Mouse (Mus musculus) intestine, embryonic 15.5 days (tissue): ENCODE measurements at regions not wholly inside any gene's neighbourhood (a gene's known extent, or its start where the extent isn't known, plus 50 kb on each side); places are given as distances from the start of the nearest gene placed in this dataset.

Experiments used
- ATAC-seq: fragments of 200-750 bp; cut with Nextera tagmentation; 2 replicates; pipeline ENCODE4 v1.8.0; 2017; ENCODE audit warnings: moderate TSS enrichment, moderate library complexity
- H3K27ac ChIP-seq: fragments of 300-500 bp; sonication (generic); 2 replicates; pipeline ENCODE4 v1.5.1; 2015; ENCODE audit warnings: mild to moderate bottlenecking, inconsistent platforms
- H3K27me3 ChIP-seq: fragments of 300-500 bp; sonication (generic); replicated peaks from 2 replicates; pipeline ENCODE4 v1.6.1; 2015; ENCODE audit warnings: inconsistent platforms
- H3K36me3 ChIP-seq: fragments of 300-500 bp; sonication (generic); 2 replicates; pipeline ENCODE4 v1.6.1; 2015; ENCODE audit warnings: inconsistent platforms
- H3K4me1 ChIP-seq: fragments of 300-500 bp; sonication (generic); replicated peaks from 2 replicates; pipeline ENCODE4 v1.6.1; 2015; ENCODE audit warnings: inconsistent platforms
- H3K4me2 ChIP-seq: fragments of 300-500 bp; sonication (generic); replicated peaks from 2 replicates; pipeline ENCODE4 v1.6.1; 2015; ENCODE audit warnings: mild to moderate bottlenecking, inconsistent platforms
- H3K4me3 ChIP-seq: fragments of 300-500 bp; sonication (generic); replicated peaks from 2 replicates; pipeline ENCODE4 v1.5.1; 2015; ENCODE audit warnings: inconsistent platforms
- H3K9ac ChIP-seq: fragments of 300-500 bp; sonication (generic); 2 replicates; pipeline ENCODE4 v1.6.1; 2015; ENCODE audit warnings: inconsistent platforms
- H3K9me3 ChIP-seq: fragments of 300-500 bp; sonication (generic); 2 replicates; pipeline ENCODE4 v1.6.1; 2016; ENCODE audit warnings: inconsistent platforms
- WGBS: fragments of 180-500 bp; shearing (Covaris S2); methylation state at CpG from one replicate; pipeline ENCODE4 v1.1.7; 2015; 5-methylcytosine and 5-hydroxymethylcytosine counted together

DNA sequence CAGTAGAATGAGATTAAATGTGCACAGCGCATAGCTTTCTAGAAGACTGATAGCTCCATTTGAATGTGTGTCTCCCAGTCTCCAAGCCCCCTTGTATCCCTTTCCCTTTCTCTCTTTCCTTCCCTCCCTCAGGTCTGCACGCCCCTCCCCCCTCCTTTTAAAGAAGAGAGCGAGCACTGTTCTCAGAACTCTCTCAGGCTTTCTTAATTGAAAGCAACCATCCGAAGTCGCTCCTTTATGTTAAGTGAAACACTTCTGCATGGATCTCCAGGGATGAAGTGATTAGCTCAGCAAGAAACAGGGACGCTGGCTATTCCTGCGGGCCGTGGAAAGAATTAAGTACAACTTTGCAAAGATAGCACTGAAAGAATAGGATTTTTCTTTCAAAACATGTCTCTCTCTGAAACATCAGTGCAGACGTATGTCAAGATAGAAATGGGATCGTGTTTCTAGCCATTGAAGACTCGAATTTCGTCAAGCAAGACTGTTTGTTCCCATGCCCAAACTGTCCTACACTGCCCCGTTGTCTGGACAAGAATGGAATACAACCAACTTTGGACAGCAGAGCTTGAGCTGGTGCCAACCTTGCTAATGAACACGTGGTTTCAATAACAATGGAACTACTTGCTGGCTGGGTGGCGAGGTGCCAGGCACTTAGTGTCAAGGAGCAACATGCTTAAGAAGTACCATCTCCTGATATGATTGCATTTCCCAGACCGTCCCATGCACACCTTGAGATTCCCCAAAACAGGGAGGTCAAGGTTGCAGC lies 289.2 kb upstream of the Rnaseh2b start:
- WGBS: 72% methylated on average over 16 of the region's 16 CpGs
- H3K9ac ChIP-seq: no peak overlapping the region
- no peaks in the 10 kb centered on the region for H3K27me3 ChIP-seq
- H3K4me2 ChIP-seq: no peak overlapping the region
- ATAC-seq: no peak
- H3K9me3 ChIP-seq: no peaks in the 10 kb centered on the region
- no peak overlapping the region for H3K4me3 ChIP-seq
- no peaks in the 10 kb centered on the region for H3K36me3 ChIP-seq
- no peaks in the 10 kb centered on the region for H3K4me1 ChIP-seq
- H3K27ac ChIP-seq: no peak overlapping the region

DNA sequence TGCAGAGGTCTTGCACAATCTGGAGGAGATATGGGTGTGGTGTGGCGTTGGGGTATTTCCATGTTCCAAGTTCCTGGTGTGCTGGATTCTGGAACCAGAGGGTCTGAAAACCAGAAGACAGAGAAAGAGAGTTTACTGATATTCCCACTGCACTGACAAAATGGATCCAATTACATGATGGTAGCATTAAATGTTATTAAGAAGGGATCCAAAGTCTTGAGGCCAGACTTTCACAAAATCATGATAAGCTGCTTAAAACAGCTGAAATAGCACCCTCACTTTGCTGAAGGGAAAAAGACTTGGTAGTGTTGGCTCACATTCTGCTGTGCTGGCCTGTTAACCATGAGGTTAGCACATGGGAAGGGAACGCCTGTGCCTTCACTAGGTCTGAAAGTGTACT lies 288.6 kb upstream of the Rnaseh2b start:
- no peaks in the 10 kb centered on the region for H3K4me1 ChIP-seq
- no peaks in the 10 kb centered on the region for H3K27me3 ChIP-seq
- WGBS: 88% methylated on average over 2 of the region's 2 CpGs
- no peaks in the 10 kb centered on the region for H3K9me3 ChIP-seq
- H3K9ac ChIP-seq: no peak overlapping the region
- H3K36me3 ChIP-seq: no peaks in the 10 kb centered on the region
- H3K27ac ChIP-seq: no peak overlapping the region
- no peak for ATAC-seq
- no peak overlapping the region for H3K4me3 ChIP-seq
- no peak overlapping the region for H3K4me2 ChIP-seq

DNA sequence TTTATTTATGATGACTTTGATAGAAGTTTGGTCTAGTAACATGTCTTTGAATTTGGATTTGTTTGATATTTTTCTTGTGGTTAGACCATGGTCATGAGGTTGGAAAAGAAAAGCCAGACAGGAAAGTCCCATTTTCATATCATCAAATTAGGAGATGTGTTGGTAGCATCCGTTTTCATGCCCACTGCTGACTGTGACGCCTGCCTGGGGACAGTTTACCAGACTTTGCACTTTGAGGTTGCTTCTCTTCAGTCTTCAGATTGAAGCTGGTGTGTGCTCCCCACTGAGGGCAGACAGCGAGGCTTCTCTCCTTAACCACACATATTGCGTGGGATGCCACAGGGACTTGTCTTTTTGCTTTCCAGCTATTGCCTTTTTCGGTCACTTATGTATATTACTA lies 283.7 kb upstream of the Rnaseh2b start:
- no peak overlapping the region for H3K9ac ChIP-seq
- no peaks in the 10 kb centered on the region for H3K9me3 ChIP-seq
- no peak for ATAC-seq
- H3K36me3 ChIP-seq: no peaks in the 10 kb centered on the region
- H3K27me3 ChIP-seq: no peaks in the 10 kb centered on the region
- no peak overlapping the region for H3K4me2 ChIP-seq
- H3K4me1 ChIP-seq: no peaks in the 10 kb centered on the region
- WGBS: 93% methylated on average over 5 of the region's 5 CpGs
- H3K27ac ChIP-seq: no peak overlapping the region
- H3K4me3 ChIP-seq: no peak overlapping the region

DNA sequence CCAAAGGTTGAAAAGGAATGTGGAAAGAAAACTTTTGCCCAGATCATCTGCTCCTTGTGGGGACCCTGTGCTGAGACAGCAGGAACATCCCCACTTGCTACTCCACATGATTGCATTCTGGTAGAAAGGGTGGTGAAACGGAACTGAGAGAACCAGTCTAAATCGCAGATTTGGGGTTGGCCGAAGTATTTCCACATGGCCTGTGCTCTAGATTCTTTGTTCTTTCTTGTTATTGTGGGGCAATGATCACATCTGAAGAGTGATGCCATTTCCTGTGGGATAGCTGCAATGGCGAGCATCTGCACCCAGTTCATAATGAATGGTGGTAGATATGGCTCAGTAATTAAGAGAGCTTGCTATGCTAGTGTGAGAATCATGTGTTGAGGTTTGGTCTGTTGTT lies 273.6 kb upstream of the Rnaseh2b start:
- H3K9me3 ChIP-seq: no peaks in the 10 kb centered on the region
- no peak overlapping the region for H3K27ac ChIP-seq
- H3K4me2 ChIP-seq: no peak overlapping the region
- H3K4me1 ChIP-seq: no peaks in the 10 kb centered on the region
- no peak overlapping the region for H3K4me3 ChIP-seq
- ATAC-seq: no peak
- no peaks in the 10 kb centered on the region for H3K36me3 ChIP-seq
- no peaks in the 10 kb centered on the region for H3K27me3 ChIP-seq
- H3K9ac ChIP-seq: no peak overlapping the region
- WGBS: 89% methylated on average over 4 of the region's 4 CpGs

DNA sequence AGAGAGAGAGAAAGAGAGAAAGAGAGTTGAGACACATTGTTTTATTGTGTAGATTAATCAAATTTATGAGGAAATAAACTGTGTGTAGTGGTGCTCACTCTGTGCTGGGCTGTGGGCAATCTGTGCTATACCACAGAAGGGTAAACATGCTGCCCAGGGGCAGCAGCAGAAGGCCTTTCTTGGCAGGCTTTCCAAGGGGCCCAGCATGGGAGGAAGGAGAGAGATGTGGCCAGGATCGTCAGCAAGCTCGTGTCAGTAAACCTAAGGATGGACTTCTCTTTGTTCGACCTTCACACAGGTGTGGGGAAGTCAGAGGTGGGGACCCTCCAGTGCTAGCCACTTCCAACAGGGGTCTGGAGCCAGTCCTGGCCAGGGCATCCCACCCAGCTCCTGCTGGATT lies 271.4 kb upstream of the Rnaseh2b start:
- Histone ChIP-seq H3K4me1 (no peaks in the 10 kb centered on the region), H3K27me3 (no peaks in the 10 kb centered on the region), H3K4me3 (no peak overlapping the region), H3K4me2 (no peak overlapping the region), H3K9ac (no peak overlapping the region), H3K27ac (no peak overlapping the region), H3K9me3 (no peaks in the 10 kb centered on the region), H3K36me3 (no peaks in the 10 kb centered on the region)
- ATAC-seq: no peak
- WGBS: 58% methylated on average over 3 of the region's 3 CpGs

DNA sequence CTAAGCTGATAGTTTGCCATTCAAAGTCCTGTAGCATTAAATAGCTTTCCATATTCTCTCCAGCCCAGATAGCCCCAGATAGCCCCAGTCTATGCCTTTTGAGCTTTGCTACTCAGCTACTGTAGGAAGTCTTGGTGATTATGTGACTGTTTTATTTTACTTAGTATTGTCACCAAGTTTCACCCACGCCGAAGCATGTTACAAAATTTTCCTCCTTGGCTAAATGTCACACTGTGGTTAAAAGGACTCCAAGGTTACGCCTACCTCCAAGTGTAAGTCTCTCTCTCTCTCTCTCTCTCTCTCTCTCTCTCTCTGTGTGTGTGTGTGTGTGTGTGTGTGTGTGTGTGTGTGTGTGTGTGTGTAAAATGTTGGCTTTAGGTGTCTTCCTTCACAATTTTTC lies 270.2 kb upstream of the Rnaseh2b start:
- WGBS: 91% methylated on average over 3 of the region's 3 CpGs
- H3K9me3 ChIP-seq: no peaks in the 10 kb centered on the region
- H3K4me1 ChIP-seq: no peaks in the 10 kb centered on the region
- no peak overlapping the region for H3K4me2 ChIP-seq
- no peak overlapping the region for H3K27ac ChIP-seq
- H3K27me3 ChIP-seq: no peaks in the 10 kb centered on the region
- no peaks in the 10 kb centered on the region for H3K36me3 ChIP-seq
- no peak for ATAC-seq
- H3K4me3 ChIP-seq: no peak overlapping the region
- H3K9ac ChIP-seq: no peak overlapping the region

DNA sequence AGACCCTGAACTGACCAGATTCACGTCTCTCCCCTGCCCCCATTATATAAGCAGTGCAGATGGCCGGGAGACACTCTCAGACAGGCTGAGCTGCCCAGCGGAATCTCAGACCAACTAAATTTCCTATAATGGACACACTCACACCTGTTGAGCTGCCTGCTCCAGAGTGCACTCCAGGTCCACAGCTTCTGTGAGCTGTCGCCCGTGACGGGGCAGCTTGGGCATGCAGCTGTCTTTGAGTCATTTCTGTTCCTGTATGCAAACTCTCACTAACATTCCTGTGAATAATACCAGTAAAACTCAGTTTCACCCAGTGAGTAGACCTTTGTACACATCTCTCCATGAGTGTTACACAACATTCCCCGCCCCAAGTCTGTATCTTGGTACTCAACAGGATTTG lies 269.4 kb upstream of the Rnaseh2b start:
- ATAC-seq: no peak
- H3K4me1 ChIP-seq: no peaks in the 10 kb centered on the region
- no peak overlapping the region for H3K27ac ChIP-seq
- H3K36me3 ChIP-seq: no peaks in the 10 kb centered on the region
- no peak overlapping the region for H3K9ac ChIP-seq
- H3K4me2 ChIP-seq: no peak overlapping the region
- WGBS: 66% methylated on average over 7 of the region's 7 CpGs
- no peaks in the 10 kb centered on the region for H3K27me3 ChIP-seq
- no peaks in the 10 kb centered on the region for H3K9me3 ChIP-seq
- no peak overlapping the region for H3K4me3 ChIP-seq

DNA sequence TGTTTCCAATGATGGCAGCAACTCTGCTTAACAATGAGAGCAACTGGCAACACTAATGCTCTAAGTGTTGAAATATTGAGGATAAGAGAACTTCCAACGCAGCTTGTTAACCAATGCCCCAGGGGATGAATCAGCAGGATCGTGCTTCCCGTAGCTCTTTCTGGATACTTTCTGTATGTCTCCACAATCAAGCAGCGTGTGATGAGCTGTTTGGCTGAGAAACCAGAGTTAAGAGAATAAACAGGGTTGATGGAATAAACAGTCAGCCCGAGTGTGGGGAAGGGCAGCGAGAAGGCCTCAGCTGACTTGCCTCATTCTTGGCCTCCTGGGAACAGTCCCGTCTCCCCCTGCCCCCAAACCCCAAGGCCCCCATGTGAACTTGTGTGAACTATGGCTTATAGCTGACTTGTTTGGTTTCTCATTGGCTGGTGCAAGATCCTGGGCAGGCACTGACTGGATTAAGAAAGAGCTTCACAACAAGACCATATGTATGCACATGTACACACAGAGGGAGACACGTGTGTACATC lies 264.6 kb upstream of the Rnaseh2b start:
- Histone ChIP-seq H3K36me3 (no peaks in the 10 kb centered on the region), H3K4me1 (no peaks in the 10 kb centered on the region), H3K4me2 (no peak overlapping the region), H3K9me3 (no peaks in the 10 kb centered on the region), H3K9ac (no peak overlapping the region), H3K4me3 (no peak overlapping the region), H3K27me3 (no peaks in the 10 kb centered on the region), H3K27ac (no peak overlapping the region)
- 51% methylated on average over 8 of the region's 8 CpGs for WGBS
- no peak for ATAC-seq

DNA sequence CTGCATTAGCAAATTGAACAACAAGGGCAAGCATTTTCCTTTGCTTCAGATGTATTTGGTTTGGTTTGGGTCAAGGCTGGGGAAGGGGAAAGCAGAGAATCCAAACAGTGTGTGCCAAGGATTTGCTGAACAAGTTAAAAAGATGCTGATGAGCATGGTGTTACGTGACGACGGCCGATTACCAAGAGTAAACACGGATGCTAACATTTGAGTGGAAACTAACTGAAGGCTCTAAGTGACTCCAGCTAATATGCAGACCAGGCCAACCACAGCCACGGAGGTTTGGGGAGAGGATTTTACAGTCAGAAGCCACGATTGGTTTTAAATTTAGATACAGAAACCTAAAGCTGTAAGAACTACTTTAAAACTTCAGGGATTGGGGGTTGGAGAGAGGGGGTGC lies 262.3 kb upstream of the Rnaseh2b start:
- Histone ChIP-seq H3K27me3 (no peaks in the 10 kb centered on the region), H3K4me2 (no peak overlapping the region), H3K9me3 (no peaks in the 10 kb centered on the region), H3K4me1 (no peaks in the 10 kb centered on the region), H3K27ac (no peak overlapping the region), H3K4me3 (no peak overlapping the region), H3K36me3 (no peaks in the 10 kb centered on the region), H3K9ac (no peak overlapping the region)
- 72% methylated on average over 7 of the region's 7 CpGs for WGBS
- no peak for ATAC-seq

DNA sequence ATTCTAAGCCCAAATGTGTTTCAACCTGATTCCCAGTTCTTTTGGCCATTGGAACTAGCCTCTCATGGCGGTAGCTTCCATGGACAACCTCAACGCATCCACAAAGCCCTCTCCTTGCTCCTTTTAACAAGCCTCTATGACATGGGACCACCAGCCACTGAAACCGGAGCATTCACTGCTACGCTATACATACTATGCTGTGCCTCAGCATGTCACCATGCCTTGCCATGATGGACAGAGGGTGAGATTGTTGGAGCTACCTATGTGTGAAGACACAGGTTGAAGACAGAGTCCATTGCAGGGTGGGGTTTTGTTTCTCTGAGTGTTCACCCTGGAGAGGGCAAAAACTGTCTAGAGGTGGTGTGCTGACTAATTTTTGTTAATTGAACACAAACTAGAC lies 258.7 kb upstream of the Rnaseh2b start:
- H3K4me3 ChIP-seq: no peak overlapping the region
- 95% methylated on average over 4 of the region's 4 CpGs for WGBS
- H3K36me3 ChIP-seq: no peaks in the 10 kb centered on the region
- H3K4me2 ChIP-seq: no peak overlapping the region
- no peak overlapping the region for H3K27ac ChIP-seq
- no peaks in the 10 kb centered on the region for H3K9me3 ChIP-seq
- no peak for ATAC-seq
- no peaks in the 10 kb centered on the region for H3K27me3 ChIP-seq
- no peaks in the 10 kb centered on the region for H3K4me1 ChIP-seq
- H3K9ac ChIP-seq: no peak overlapping the region

DNA sequence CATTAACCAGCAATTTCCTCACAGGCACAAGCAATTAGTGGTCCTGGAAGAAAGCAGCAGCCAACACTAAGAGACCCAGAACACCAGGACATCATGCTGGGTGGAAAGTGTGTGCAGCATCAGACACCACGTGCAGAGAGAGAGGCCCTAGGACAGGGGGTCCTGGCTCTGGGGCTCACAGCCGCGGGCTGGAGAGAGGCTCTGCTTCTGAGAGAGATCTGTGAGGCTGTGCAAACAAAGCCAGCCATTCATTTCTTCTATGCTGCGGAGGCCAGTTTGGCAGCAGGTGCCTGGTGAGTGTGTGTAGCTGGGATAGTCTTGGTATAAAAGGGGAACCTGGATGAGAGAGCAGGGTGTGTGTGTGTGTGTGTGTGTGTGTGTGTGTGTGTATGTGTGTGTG lies 257.7 kb upstream of the Rnaseh2b start:
- 22% methylated on average over 4 of the region's 4 CpGs for WGBS
- no peak overlapping the region for H3K9ac ChIP-seq
- H3K27me3 ChIP-seq: no peaks in the 10 kb centered on the region
- H3K4me2 ChIP-seq: no peak overlapping the region
- no peak overlapping the region for H3K27ac ChIP-seq
- no peaks in the 10 kb centered on the region for H3K9me3 ChIP-seq
- ATAC-seq: 0 out of 2 replicates have a peak, but pooled peaks have one; percentile 41
- H3K4me3 ChIP-seq: no peak overlapping the region
- no peaks in the 10 kb centered on the region for H3K4me1 ChIP-seq
- no peaks in the 10 kb centered on the region for H3K36me3 ChIP-seq

DNA sequence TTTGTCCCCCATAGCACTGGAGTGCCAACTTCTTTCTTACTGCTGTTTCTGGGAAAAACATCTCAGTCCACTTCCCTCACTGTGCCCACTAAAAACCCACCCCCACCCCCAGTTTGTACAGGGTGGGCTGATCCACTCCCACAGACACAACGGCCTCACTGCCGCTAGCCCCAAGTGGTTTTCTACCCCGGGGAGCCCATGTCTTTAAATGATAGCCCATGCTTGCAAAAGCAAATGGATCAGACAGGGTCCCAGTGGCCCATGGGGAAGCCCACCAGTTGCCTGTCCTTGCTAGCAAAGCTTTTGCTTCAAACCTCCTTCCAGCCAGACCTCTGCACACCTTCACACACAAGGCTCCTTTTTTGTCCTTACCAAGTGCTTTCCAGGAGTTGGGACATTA lies 257.0 kb upstream of the Rnaseh2b start:
- Histone ChIP-seq H3K9ac (no peak overlapping the region), H3K36me3 (no peaks in the 10 kb centered on the region), H3K4me3 (no peak overlapping the region), H3K27ac (no peak overlapping the region), H3K4me1 (no peaks in the 10 kb centered on the region), H3K27me3 (no peaks in the 10 kb centered on the region), H3K9me3 (no peaks in the 10 kb centered on the region), H3K4me2 (no peak overlapping the region)
- ATAC-seq: no peak
- WGBS: 91% methylated on average over 3 of the region's 3 CpGs

DNA sequence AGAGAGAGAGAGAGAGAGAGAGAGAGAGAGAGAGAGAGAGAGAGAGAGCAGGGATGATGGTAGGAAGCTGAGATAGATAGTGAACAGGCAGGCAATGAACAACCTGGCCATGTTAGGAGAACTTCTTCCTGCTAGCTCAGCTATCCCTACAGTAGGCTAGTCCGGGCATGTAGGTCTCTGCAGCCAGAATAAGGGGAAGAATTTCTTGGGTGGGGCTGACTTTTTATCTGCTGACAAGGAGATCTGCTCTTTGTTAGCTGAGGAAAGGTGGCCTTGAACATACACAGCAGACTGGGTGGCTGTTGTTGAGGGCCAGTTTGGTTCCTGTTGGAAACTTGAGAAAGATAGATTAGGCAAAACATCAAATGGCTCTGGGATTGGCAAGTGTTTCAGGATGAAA lies 254.9 kb upstream of the Rnaseh2b start:
- no peaks in the 10 kb centered on the region for H3K36me3 ChIP-seq
- 43% methylated on average over 1 of the region's 1 CpGs for WGBS

More for the DNA sequence above, 254.9 kb upstream of the Rnaseh2b start:
- Histone ChIP-seq H3K27ac (no peak overlapping the region), H3K4me2 (no peak overlapping the region), H3K9me3 (no peaks in the 10 kb centered on the region), H3K9ac (no peak overlapping the region), H3K4me1 (no peaks in the 10 kb centered on the region), H3K4me3 (no peak overlapping the region), H3K27me3 (no peaks in the 10 kb centered on the region)
- ATAC-seq: no peak
